Mouse (Mus musculus): ENCODE data around the gene Mien1.

- TF ChIP-seq CTCF (IDR thresholded peaks at IDR 0.05; ENCODE audit: low read depth) (no peak), EP300 (IDR thresholded peaks at IDR 0.05; ENCODE audit: low read depth) (no peak)
Observed at GRCm38 (mm10) chr11:98392034-98392433, 46.8 kb downstream of the Mien1 start.

Measured in liver, postnatal 0 days (tissue).